In genomic region chr4:43584444-43585416, GRCm38 (mm10) we compare ENCODE assay signal across 20 mouse cellular contexts. TPM values are rescaled to one million over a fixed set of nuclear protein-coding genes. Genes with fewer than 3 reads are reported as not detected.
DNase-seq lines count a peak whose midpoint lies in the region; ATAC-seq and TF ChIP-seq lines count a peak whose summit lies in the region.
"Had no signal": no experiment of that assay in that cellular context is flagged by ENCODE, and none has a peak within 500 bp of the region (broad histone marks: within the 10 kb centered on the region; RNA-seq: fewer than 3 reads in every experiment).

Gene Msmp (minus strand): TSS chr4:43584494.

- intact Hi-C loops in heart, postnatal 10 days (cut with DNase I), result no loop called here

- no peaks in the 10 kb centered on the region for H3K4me1 ChIP-seq in cerebellum, adult 2 months (ENCODE audit: control insufficient read depth, insufficient read depth, low read length)
- peaks cover 9% of the 10 kb centered on the region for H3K4me1 ChIP-seq in heart, postnatal 0 days (ENCODE audit: control insufficient read depth, insufficient read depth)
- H3K4me1 ChIP-seq in kidney, embryonic 14.5 days (ENCODE audit: control insufficient read depth, insufficient read depth, low read length), result peaks cover 16% of the 10 kb centered on the region; the same call in 1 of the 2 replicates
- peaks cover 3% of the 10 kb centered on the region; the same call in 1 of the 2 replicates for H3K4me1 ChIP-seq in midbrain, postnatal 0 days (ENCODE audit: insufficient read depth, low read length)

- no peaks in the 10 kb centered on the region for H3K27me3 ChIP-seq in cerebellum, adult 2 months (ENCODE audit: control insufficient read depth, insufficient read depth, low read length)
- no peaks in the 10 kb centered on the region for H3K27me3 ChIP-seq in heart, postnatal 0 days (ENCODE audit: control insufficient read depth, insufficient read depth, low read length)
- no peaks in the 10 kb centered on the region for H3K27me3 ChIP-seq in kidney, embryonic 14.5 days (ENCODE audit: control insufficient read depth, insufficient read depth, low read length)
- no peaks in the 10 kb centered on the region for H3K27me3 ChIP-seq in midbrain, postnatal 0 days (ENCODE audit: insufficient read depth, low read length)
- H3K27me3 ChIP-seq: forebrain, embryonic 12.5 days; midbrain, embryonic 13.5 days; neural tube, embryonic 12.5 days had no signal

- H3K4me3 ChIP-seq in cerebellum, adult 2 months (replicated peaks; ENCODE audit: insufficient read depth, low read depth, low read length), result no peak within 1 kb of the TSS
- H3K4me3 ChIP-seq in heart, postnatal 0 days (ENCODE audit: low read depth, low read length), result no peak within 1 kb of the TSS
- no peak within 1 kb of the TSS for H3K4me3 ChIP-seq in kidney, embryonic 14.5 days (ENCODE audit: low read length)
- no peak within 1 kb of the TSS for H3K4me3 ChIP-seq in midbrain, postnatal 0 days (ENCODE audit: low read depth, low read length)
- H3K4me3 ChIP-seq: embryonic facial prominence, embryonic 10.5 days; forebrain, embryonic 12.5 days; midbrain, embryonic 13.5 days; neural tube, embryonic 12.5 days had no signal

- no peak for TF ChIP-seq CTCF in cerebellum, adult 2 months (IDR thresholded peaks at IDR 0.05; ENCODE audit: borderline replicate concordance, insufficient read depth, low read depth, low read length)
- TF ChIP-seq CTCF in heart, postnatal 0 days (IDR thresholded peaks at IDR 0.05; ENCODE audit: low read depth), result peak; percentile 3; the same call in 1 of the 2 replicates
- TF ChIP-seq CTCF in midbrain, postnatal 0 days (IDR thresholded peaks at IDR 0.05), result no peak

- H3K9me3 ChIP-seq in heart, postnatal 0 days (replicated peaks; ENCODE audit: control insufficient read depth, low read length), result no peaks in the 10 kb centered on the region
- H3K9me3 ChIP-seq in kidney, embryonic 14.5 days (ENCODE audit: control insufficient read depth, low read length), result no peaks in the 10 kb centered on the region
- no peaks in the 10 kb centered on the region for H3K9me3 ChIP-seq in midbrain, postnatal 0 days (ENCODE audit: low read length)
- H3K9me3 ChIP-seq: embryonic facial prominence, embryonic 10.5 days; forebrain, embryonic 12.5 days; midbrain, embryonic 13.5 days; neural tube, embryonic 12.5 days had no signal

- DNase-seq in cerebellum, adult 11-12 months, result peak; percentile 13
- DNase-seq in cerebellum, adult 2 months, result no peak
- DNase-seq in heart, postnatal 0 days (ENCODE audit: low spot score), result no peak
- no peak for DNase-seq in heart, postnatal 10 days
- DNase-seq in adrenal gland, postnatal 25 days, result peak; percentile 41
- no peak for DNase-seq in spleen, adult 18-20 months
- DNase-seq in midbrain, postnatal 0 days (ENCODE audit: low spot score), result no peak
- DNase-seq: B cell, adult 2 months; cerebellum, adult 11 months; gastrocnemius, postnatal 36 days; right cerebral cortex, adult 18-20 months had no signal

- H3K4me2 ChIP-seq in heart, postnatal 0 days (ENCODE audit: low read depth, low read length), result no peak within 1 kb of the TSS
- H3K4me2 ChIP-seq in kidney, embryonic 14.5 days (replicated peaks; ENCODE audit: low read depth, low read length), result no peak within 1 kb of the TSS
- H3K4me2 ChIP-seq in midbrain, postnatal 0 days (ENCODE audit: low read depth, low read length, poor library complexity, severe bottlenecking), result no peak within 1 kb of the TSS
- H3K4me2 ChIP-seq: forebrain, embryonic 12.5 days; midbrain, embryonic 13.5 days; neural tube, embryonic 12.5 days had no signal

- WGBS in cerebellum, adult 2 months, result 53% methylated on average over 12 of the region's 12 CpGs
- WGBS in heart, postnatal 0 days, result 54% methylated on average over 12 of the region's 12 CpGs
- 66% methylated on average over 12 of the region's 12 CpGs for WGBS in kidney, embryonic 14.5 days
- 69% methylated on average over 12 of the region's 12 CpGs for WGBS in midbrain, postnatal 0 days

- TF ChIP-seq POLR2A in cerebellum, adult 2 months (IDR thresholded peaks at IDR 0.05; ENCODE audit: borderline replicate concordance, insufficient read depth, low read length), result no peak

- ATAC-seq in heart, postnatal 0 days (ENCODE audit: insufficient read depth, low read depth), result no peak
- peak; percentile 37; the same call in 1 of the 2 replicates for ATAC-seq in kidney, embryonic 14.5 days (ENCODE audit: low FRiP score, low TSS enrichment)
- no peak for ATAC-seq in midbrain, postnatal 0 days (ENCODE audit: low FRiP score)
- ATAC-seq: activated CD4-positive, CD25-positive, alpha-beta regulatory T cell, adult 4 months; hindbrain, embryonic 16.5 days; midbrain, embryonic 13.5 days had no signal

- no peak within 1 kb of the TSS for H3K9ac ChIP-seq in heart, postnatal 0 days (replicated peaks; ENCODE audit: low read depth, low read length)
- no peak within 1 kb of the TSS for H3K9ac ChIP-seq in kidney, embryonic 14.5 days (ENCODE audit: low read depth, low read length)
- H3K9ac ChIP-seq in midbrain, postnatal 0 days (replicated peaks; ENCODE audit: low read length, poor library complexity, severe bottlenecking), result no peak within 1 kb of the TSS
- H3K9ac ChIP-seq: forebrain, embryonic 12.5 days; midbrain, embryonic 13.5 days; neural tube, embryonic 12.5 days had no signal

- peaks cover 42% of the 10 kb centered on the region for H3K36me3 ChIP-seq in heart, postnatal 0 days (replicated peaks; ENCODE audit: control insufficient read depth, insufficient read depth, low read length)
- H3K36me3 ChIP-seq in kidney, embryonic 14.5 days (ENCODE audit: control insufficient read depth, insufficient read depth, low read length), result peaks cover 37% of the 10 kb centered on the region
- H3K36me3 ChIP-seq in midbrain, postnatal 0 days (ENCODE audit: insufficient read depth, low read length), result peaks cover 35% of the 10 kb centered on the region

- H3K27ac ChIP-seq in cerebellum, adult 2 months (ENCODE audit: insufficient read depth, low read length), result no peak within 1 kb of the TSS
- peak within 1 kb of the TSS; percentile 57 for H3K27ac ChIP-seq in heart, postnatal 0 days (ENCODE audit: low read depth)
- no peak within 1 kb of the TSS for H3K27ac ChIP-seq in kidney, embryonic 14.5 days (ENCODE audit: low read depth, low read length)
- no peak within 1 kb of the TSS for H3K27ac ChIP-seq in midbrain, postnatal 0 days (ENCODE audit: low read depth, low read length)
- H3K27ac ChIP-seq: embryonic facial prominence, embryonic 10.5 days; forebrain, embryonic 12.5 days; midbrain, embryonic 13.5 days; neural tube, embryonic 12.5 days had no signal

- TF ChIP-seq EP300 in heart, postnatal 0 days (IDR thresholded peaks at IDR 0.05; ENCODE audit: low read depth), result no peak

RNA-seq across cellular contexts. Expression of gene Msmp, which starts in this region (rescaled TPM):
- not detected in 2 replicates for polyA plus RNA-seq in cerebellum, adult 2 months (2012; rRNA removed)
- not detected in 2 replicates for total RNA-seq in heart, postnatal 0 days (2014; rRNA removed; ENCODE audit: low replicate concordance)
- 1.2 TPM in 1 of 2 replicates, not detected in the other for polyA plus RNA-seq in heart, postnatal 0 days (2015; fragmentation: Nextera tagmentation; extraction: Ambion mirVana)
- under 1 TPM; 0.36 to 0.37 TPM for total RNA-seq in heart, postnatal 10 days (2021)
- 4.5 and 5.7 TPM in 2 replicates for total RNA-seq in adrenal gland, postnatal 25 days (2021)
- polyA plus RNA-seq in kidney, embryonic 14.5 days (2014; fragmentation: Nextera tagmentation; extraction: Ambion mirVana), result 0.63 and 1.0 TPM in 2 replicates
- not detected in 2 replicates for total RNA-seq in midbrain, postnatal 0 days (2014; rRNA removed)
- 1.4 and 2.5 TPM in 2 replicates for polyA plus RNA-seq in midbrain, postnatal 0 days (2015; fragmentation: Nextera tagmentation; extraction: Ambion mirVana)
- total RNA-seq: layer of hippocampus, adult 8-10 months; left cerebral cortex, postnatal 14 days had no signal
- polyA plus RNA-seq: activated CD4-positive, CD25-positive, alpha-beta regulatory T cell, adult 4 months had no signal

Comparison
In these comparisons a context has a peak if more than half of its experiments do, and no peak if none do; other contexts are left out.
1. DNase-seq: peak in cerebellum, adult 11-12 months (single experiment) and adrenal gland, postnatal 25 days (single experiment); none in cerebellum, adult 2 months (0 of 2), heart, postnatal 0 days (single experiment), heart, postnatal 10 days (0 of 2), spleen, adult 18-20 months (0 of 2) and midbrain, postnatal 0 days (single experiment).